Mouse (Mus musculus): ENCODE data around the gene B3galt6. TPM values are rescaled to one million over a fixed set of nuclear protein-coding genes. Genes with fewer than 3 reads are reported as not detected.
A peak's percentile ranks its signal among the peaks of the same experiment; 100 is the strongest.

B3galt6 gene
- total and polyA plus RNA-seq, 3 experiments = 5.1 to 14.7 (median 8.5) TPM

DNA sequence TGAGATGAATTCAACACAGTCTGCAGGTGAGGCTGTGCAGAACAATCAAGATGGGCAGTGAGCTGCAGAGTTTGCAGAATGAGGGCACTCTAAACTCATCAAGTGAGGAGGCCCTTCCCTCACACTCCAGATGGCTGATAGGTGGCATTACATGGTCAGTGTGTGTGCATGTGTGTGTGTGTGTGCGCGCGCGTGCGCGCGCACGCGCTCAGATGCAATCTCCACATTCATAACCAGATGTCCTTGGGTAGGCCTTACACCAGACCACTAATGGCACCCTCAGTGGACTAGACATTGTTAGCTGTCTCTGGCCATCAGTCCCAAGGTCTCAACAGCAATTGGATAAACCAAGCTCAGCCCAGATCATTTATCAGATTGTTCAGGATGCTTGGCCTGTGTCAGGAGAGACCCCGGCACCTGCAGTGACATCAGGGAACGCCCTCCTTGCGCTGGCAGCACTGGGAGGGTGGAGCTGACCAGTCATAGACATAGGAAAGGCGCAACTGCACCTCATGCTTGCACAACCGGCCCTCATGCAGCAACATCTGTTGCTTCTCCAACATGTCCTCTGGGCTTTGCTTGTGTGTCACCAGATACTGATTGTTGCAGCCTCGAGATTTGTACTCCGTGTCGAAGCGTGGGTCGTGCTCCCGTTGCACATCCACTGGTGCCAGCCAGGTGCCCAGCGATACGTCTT is 1.1 kb downstream of the B3galt6 start:
- DNase-seq = no peak

DNA sequence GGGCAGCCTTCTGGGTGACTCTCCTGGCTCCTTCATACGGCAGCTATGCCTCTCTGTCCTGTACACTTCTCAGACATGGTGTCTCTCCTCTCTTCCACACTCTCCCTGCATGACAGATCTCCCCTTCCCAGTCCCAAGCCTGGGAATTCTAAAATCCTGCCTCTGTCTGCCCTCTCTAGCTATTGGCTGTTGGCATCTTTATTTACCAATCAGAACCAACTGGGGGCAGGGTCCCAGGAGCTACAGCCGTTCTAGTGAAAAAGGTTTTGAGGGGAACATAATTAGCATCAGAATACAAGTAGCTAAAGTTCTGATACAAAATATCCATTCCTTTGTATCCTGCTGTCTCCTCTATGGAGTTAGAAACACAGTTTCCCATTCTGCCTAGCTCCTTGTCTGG is 8.7 kb downstream of the B3galt6 start:
- DNase-seq = no peak

- no peak for DNase-seq
Measured at GRCm38 (mm10) chr4:155981436-155982082, 10.9 kb downstream of the B3galt6 start.

- DNase-seq = no peak
Measured at GRCm38 (mm10) chr4:155973239-155973638, 19.2 kb downstream of the B3galt6 start.

- no peak for DNase-seq
Measured at GRCm38 (mm10) chr4:155972651-155973050, 19.8 kb downstream of the B3galt6 start.

DNA sequence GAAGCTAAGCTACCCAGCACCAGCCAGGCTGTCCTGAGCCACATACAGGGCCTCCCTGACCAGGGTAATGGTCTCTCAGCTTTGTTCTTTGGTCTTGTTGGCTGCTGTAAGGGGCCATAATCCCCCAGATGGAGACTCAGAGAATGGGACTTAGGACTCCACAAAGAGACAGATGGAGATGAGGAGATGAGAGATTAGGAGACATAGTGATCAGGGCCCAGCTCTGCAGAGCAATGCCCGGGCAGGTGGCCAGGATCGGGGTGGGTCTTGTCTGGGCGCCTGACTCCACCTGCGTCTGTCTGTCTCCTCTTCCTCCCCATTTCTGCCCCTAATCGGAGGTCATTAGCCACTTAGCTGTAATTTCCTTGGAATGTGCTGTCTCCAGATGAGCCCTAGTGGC is 22.2 kb downstream of the B3galt6 start:
- DNase-seq = no peak

- DNase-seq = no peak
Measured at GRCm38 (mm10) chr4:155969043-155969653, 23.3 kb downstream of the B3galt6 start.

DNA sequence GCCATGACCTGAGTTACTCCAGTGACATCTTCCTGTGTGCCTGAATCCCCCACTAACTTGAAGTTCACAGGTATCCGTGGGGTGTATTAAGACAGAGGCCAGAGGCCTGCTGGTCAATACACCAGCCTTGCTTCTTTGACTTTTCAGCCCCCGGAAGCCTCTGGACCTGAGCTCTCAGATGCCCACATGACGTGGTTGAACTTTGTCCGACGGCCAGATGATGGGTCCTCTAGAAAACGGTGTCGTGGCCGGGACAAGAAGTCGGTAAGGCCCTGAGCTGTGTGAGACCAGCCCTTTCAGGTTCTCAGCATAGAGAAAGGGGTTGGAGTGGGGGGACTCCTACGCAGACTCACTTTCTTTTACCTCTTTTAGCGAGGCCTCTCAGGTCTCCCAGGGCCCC is 28.1 kb downstream of the B3galt6 start:
- no peak for DNase-seq

DNA sequence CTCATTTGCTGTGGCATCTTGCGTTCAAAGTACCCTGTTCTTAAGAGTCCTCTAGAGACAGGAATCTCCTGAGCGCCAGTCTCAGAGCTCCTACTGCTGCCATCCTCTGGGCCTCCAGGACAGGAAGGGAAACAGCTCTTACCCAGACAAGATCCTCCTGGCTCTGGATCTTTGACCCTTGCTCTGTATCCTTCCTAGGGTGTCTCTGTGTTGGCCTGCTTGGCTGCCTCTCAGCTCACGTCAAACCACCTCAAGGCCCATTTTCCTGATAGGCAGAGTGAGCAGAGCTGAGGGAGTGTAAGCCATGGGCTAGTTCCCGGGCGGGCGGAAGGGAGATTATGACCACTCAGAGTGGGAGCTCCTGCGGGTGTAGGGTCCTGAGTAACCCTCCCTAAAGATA is 29.3 kb downstream of the B3galt6 start:
- DNase-seq = no peak

DNA sequence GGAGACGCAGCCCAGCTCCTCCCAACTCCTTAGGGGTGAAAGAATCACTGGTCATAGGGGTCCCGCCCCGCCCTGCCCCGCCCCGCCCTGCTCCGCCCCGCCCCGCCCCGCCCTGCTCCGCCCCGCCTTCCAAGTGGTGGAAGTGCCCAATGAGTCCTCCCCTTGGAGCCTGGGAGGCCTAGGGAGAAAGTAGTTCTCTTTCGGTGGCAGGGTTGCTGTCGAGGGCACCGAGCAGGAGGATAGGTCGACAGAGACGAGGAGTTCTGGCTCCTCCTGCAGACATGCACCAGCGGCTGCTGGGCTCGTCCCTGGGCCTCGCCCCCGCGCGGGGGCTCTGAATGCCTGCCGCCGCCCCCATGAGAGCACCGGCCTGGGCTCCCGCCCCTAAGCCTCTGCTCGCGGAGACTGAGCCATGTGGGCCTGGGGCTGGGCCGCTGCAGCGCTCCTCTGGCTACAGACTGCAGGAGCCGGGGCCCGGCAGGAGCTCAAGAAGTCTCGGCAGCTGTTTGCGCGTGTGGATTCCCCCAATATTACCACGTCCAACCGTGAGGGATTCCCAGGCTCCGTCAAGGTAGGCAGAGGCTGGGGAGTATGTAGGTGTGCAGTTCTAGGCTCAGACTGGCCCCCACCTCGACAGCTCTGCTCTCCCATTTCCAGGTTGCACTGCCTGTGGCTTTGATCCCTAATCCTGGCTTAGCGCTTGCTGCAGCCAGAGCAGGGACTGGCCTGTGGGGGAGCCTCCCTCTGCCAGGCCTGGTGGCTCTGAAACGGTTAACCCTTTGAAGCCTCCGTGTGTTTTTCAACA is 30.1 kb downstream of the B3galt6 start, which contains the start of gene C1qtnf12:
Gene C1qtnf12 (plus strand): TSS at position 152 of the 805 bp plus-strand sequence.
- DNase-seq = peak; percentile 78

DNA sequence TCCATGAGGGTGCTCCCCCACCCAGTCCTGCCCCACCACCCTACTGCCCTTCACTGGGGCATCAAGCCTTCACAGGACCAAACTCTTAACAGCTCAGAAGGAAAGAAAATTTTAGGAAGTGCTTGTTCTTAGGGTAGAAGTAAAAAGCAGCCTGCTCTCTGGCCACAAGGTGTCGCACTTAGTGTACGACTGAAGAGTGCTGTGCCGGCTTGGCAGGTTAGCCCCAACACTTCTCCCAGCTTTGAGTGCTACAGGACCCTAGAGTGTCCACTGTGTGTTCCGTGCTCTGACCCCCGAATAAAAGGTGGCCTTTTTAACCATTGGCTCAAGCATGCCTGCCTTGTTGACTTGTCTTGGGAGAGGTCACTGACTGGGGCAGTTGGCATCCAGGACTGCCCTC is 33.2 kb downstream of the B3galt6 start:
- peak; percentile 76 for DNase-seq

- DNase-seq = no peak
Measured at GRCm38 (mm10) chr4:155955491-155955890, 37.0 kb downstream of the B3galt6 start.

- no peak for DNase-seq
Measured at GRCm38 (mm10) chr4:155947094-155947493, 45.4 kb downstream of the B3galt6 start.

DNA sequence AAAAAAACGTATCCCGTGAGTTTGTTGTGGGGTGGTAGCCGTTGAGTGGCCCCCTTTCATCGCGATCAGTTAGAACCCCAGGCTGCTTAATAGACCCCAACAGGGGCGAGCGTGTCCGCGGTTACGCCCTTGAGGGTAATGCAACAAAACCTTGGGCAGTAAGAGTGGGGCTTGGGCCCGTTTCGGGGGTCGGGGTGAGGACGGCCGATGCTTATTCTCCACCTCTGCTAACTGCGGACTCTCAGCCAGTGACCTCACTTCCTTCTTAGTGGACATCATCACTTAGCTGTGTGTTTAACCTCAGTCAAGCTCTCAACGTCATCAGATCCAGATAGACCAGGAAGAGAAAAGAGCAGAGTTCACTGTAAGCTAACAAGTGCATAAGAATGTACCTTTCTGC is 48.2 kb downstream of the B3galt6 start:
- no peak for DNase-seq

DNA sequence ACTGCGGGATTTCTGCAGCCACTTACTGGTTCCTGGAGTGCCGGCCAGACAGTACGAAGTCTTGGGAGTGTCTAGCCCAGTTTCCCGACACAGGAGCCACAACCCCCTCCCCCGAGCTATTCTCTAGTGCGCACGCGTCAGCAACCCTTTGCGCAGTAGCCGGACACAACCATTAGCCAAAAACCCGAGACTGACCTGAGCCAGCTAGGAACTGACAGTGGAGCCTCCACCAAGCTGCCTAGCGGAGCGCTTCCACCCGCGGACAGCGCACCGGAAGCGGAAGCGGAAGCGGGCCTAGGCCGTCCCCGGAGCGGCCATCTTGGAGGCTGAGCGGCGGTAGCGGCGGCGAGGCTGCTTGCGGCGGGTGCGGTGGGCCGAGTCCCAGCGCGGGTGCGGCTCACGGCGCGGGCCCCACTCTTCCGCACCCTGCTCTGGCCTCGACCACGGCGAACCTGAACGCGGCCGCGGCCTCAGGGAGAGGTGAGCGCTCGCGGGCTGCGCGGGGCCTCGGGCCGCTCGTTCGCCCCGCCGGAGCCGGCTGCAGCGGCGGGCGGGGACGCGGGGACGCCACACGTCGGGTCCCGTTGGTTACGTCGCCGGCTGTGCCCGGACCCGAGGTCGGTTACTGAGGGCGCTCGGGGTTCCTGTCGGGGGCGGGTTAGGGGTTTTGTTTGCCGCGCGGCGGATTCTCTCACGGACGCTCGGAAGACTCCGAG is 48.8 kb downstream of the B3galt6 start, which contains the start of gene Ube2j2:
Gene Ube2j2 (plus strand): TSS at position 298 of the 716 bp plus-strand sequence.
- peak; percentile 99 for DNase-seq

- DNase-seq = no peak
Measured at GRCm38 (mm10) chr4:155943049-155943452, 49.4 kb downstream of the B3galt6 start.

Other genes starting within 250 kb of the B3galt6 start
- 10 to 100 TPM; 71.4 to 90.7 TPM for gene Atad3a, start 231.6 kb downstream of the B3galt6 start, total RNA-seq (2021)
- gene Atad3a, start 231.6 kb downstream of the B3galt6 start, polyA plus RNA-seq (2012; rRNA removed) = 226 and 242 TPM in 2 replicates
- 1 to 10 TPM; 2.5 to 4.8 TPM for gene Vwa1, start 218.0 kb downstream of the B3galt6 start, total RNA-seq (2021)
- 9.4 and 12.0 TPM in 2 replicates for gene Vwa1, start 218.0 kb downstream of the B3galt6 start, polyA plus RNA-seq (2012; rRNA removed)
- gene Tmem88b, start 206.8 kb downstream of the B3galt6 start, total RNA-seq (2021) = under 1 TPM; 0.52 to 0.62 TPM
- 0.81 and 0.97 TPM in 2 replicates for gene Tmem88b, start 206.8 kb downstream of the B3galt6 start, polyA plus RNA-seq (2012; rRNA removed)
- gene Ankrd65, start 202.2 kb downstream of the B3galt6 start, total RNA-seq (2021) = not detected
- 0.11 and 0.16 TPM in 2 replicates for gene Ankrd65, start 202.2 kb downstream of the B3galt6 start, polyA plus RNA-seq (2012; rRNA removed)
- 100 to 1,000 TPM; 122 to 141 TPM for gene Mrpl20, start 189.8 kb downstream of the B3galt6 start, total RNA-seq (2021)
- gene Mrpl20, start 189.8 kb downstream of the B3galt6 start, polyA plus RNA-seq (2012; rRNA removed) = 42.1 and 65.2 TPM in 2 replicates
- gene Ccnl2, start 180.2 kb downstream of the B3galt6 start, total RNA-seq (2021) = 100 to 1,000 TPM in 1 of 2 experiments, 10 to 100 TPM in 1; 70.2 to 118 TPM
- gene Ccnl2, start 180.2 kb downstream of the B3galt6 start, polyA plus RNA-seq (2012; rRNA removed) = 56.0 and 58.2 TPM in 2 replicates
- 100 to 1,000 TPM; 155 to 164 TPM for gene Aurkaip1, start 161.4 kb downstream of the B3galt6 start, total RNA-seq (2021)
- 276 and 293 TPM in 2 replicates for gene Aurkaip1, start 161.4 kb downstream of the B3galt6 start, polyA plus RNA-seq (2012; rRNA removed)
- gene Mxra8, start 153.0 kb downstream of the B3galt6 start, total RNA-seq (2021) = 10 to 100 TPM; 36.9 to 55.5 TPM
- 164 and 185 TPM in 2 replicates for gene Mxra8, start 153.0 kb downstream of the B3galt6 start, polyA plus RNA-seq (2012; rRNA removed)
- gene Dvl1, start 145.2 kb downstream of the B3galt6 start, total RNA-seq (2021) = 10 to 100 TPM; 58.1 to 66.7 TPM
- gene Dvl1, start 145.2 kb downstream of the B3galt6 start, polyA plus RNA-seq (2012; rRNA removed) = 187 and 202 TPM in 2 replicates
- gene Tas1r3, start 129.3 kb downstream of the B3galt6 start, total RNA-seq (2021) = under 1 TPM; 0.32 to 0.35 TPM
- gene Tas1r3, start 129.3 kb downstream of the B3galt6 start, polyA plus RNA-seq (2012; rRNA removed) = 0.56 and 0.62 TPM in 2 replicates
- 10 to 100 TPM; 18.7 to 21.1 TPM for gene Cptp, start 123.2 kb downstream of the B3galt6 start, total RNA-seq (2021)
- 29.4 and 37.1 TPM in 2 replicates for gene Cptp, start 123.2 kb downstream of the B3galt6 start, polyA plus RNA-seq (2012; rRNA removed)
- gene Ints11, start 123.1 kb downstream of the B3galt6 start, total RNA-seq (2021) = 10 to 100 TPM; 27.5 to 32.0 TPM
- gene Ints11, start 123.1 kb downstream of the B3galt6 start, polyA plus RNA-seq (2012; rRNA removed) = 24.5 and 30.8 TPM in 2 replicates
- gene Pusl1, start 100.9 kb downstream of the B3galt6 start, total RNA-seq (2021) = 10 to 100 TPM; 21.8 to 28.4 TPM
- 118 and 119 TPM in 2 replicates for gene Pusl1, start 100.9 kb downstream of the B3galt6 start, polyA plus RNA-seq (2012; rRNA removed)
- 10 to 100 TPM; 14.4 to 20.9 TPM for gene Acap3, start 100.8 kb downstream of the B3galt6 start, total RNA-seq (2021)
- gene Acap3, start 100.8 kb downstream of the B3galt6 start, polyA plus RNA-seq (2012; rRNA removed) = 29.0 and 29.3 TPM in 2 replicates
- 10 to 100 TPM; 64.1 to 94.4 TPM for gene Ube2j2, start 48.8 kb downstream of the B3galt6 start, total RNA-seq (2021)
- gene Ube2j2, start 48.8 kb downstream of the B3galt6 start, polyA plus RNA-seq (2012; rRNA removed) = 93.2 and 95.5 TPM in 2 replicates
- gene C1qtnf12, start 30.3 kb downstream of the B3galt6 start, total RNA-seq (2021) = 10 to 100 TPM; 66.8 to 70.1 TPM
- 100 and 128 TPM in 2 replicates for gene C1qtnf12, start 30.3 kb downstream of the B3galt6 start, polyA plus RNA-seq (2012; rRNA removed)
- 100 to 1,000 TPM; 260 to 282 TPM for gene Sdf4, start 223 bp upstream of the B3galt6 start, total RNA-seq (2021)
- 47.5 and 50.7 TPM in 2 replicates for gene Sdf4, start 223 bp upstream of the B3galt6 start, polyA plus RNA-seq (2012; rRNA removed)
- gene Tnfrsf4, start 21.2 kb upstream of the B3galt6 start, total RNA-seq (2021) = 1 to 10 TPM in 1 of 2 experiments, under 1 TPM in 1; 0.61 to 1.2 TPM
- gene Tnfrsf4, start 21.2 kb upstream of the B3galt6 start, polyA plus RNA-seq (2012; rRNA removed) = 4.4 and 5.0 TPM in 2 replicates
- gene Tnfrsf18, start 33.5 kb upstream of the B3galt6 start, total RNA-seq (2021) = under 1 TPM in 1 of 2 experiments, not detected in 1; 0.38 TPM
- 0.30 and 0.61 TPM in 2 replicates for gene Tnfrsf18, start 33.5 kb upstream of the B3galt6 start, polyA plus RNA-seq (2012; rRNA removed)
- gene Ttll10, start 66.8 kb upstream of the B3galt6 start, total RNA-seq (2021) = under 1 TPM in 1 of 2 experiments, not detected in 1; 0.21 TPM
- 0.13 and 0.19 TPM in 2 replicates for gene Ttll10, start 66.8 kb upstream of the B3galt6 start, polyA plus RNA-seq (2012; rRNA removed)
- 1 to 10 TPM; 5.7 to 9.6 TPM for gene 9430015G10Rik, start 117.3 kb upstream of the B3galt6 start, total RNA-seq (2021)
- gene 9430015G10Rik, start 117.3 kb upstream of the B3galt6 start, polyA plus RNA-seq (2012; rRNA removed) = 14.6 and 15.6 TPM in 2 replicates
- under 1 TPM; 0.17 TPM for gene Rnf223, start 137.9 kb upstream of the B3galt6 start, total RNA-seq (2021)
- gene Rnf223, start 137.9 kb upstream of the B3galt6 start, polyA plus RNA-seq (2012; rRNA removed) = 0.34 and 0.46 TPM in 2 replicates
- gene Agrn, start 204.8 kb upstream of the B3galt6 start, total RNA-seq (2021) = 10 to 100 TPM; 23.2 to 34.1 TPM
- 39.3 and 46.4 TPM in 2 replicates for gene Agrn, start 204.8 kb upstream of the B3galt6 start, polyA plus RNA-seq (2012; rRNA removed)
- gene Isg15, start 208.2 kb upstream of the B3galt6 start, total RNA-seq (2021) = 1 to 10 TPM; 4.3 to 5.4 TPM
- gene Isg15, start 208.2 kb upstream of the B3galt6 start, polyA plus RNA-seq (2012; rRNA removed) = 9.1 and 12.1 TPM in 2 replicates
- 1 to 10 TPM; 2.7 to 7.2 TPM for gene AW011738, start 210.7 kb upstream of the B3galt6 start, total RNA-seq (2021)
- 1.7 and 2.6 TPM in 2 replicates for gene AW011738, start 210.7 kb upstream of the B3galt6 start, polyA plus RNA-seq (2012; rRNA removed)
- gene Perm1, start 223.2 kb upstream of the B3galt6 start, total RNA-seq (2021) = 10 to 100 TPM in 1 of 2 experiments, 1 to 10 TPM in 1; 3.9 to 10.2 TPM
- gene Perm1, start 223.2 kb upstream of the B3galt6 start, polyA plus RNA-seq (2012; rRNA removed) = 2.4 and 2.6 TPM in 2 replicates
- 10 to 100 TPM; 18.7 to 23.9 TPM for gene Plekhn1, start 242.2 kb upstream of the B3galt6 start, total RNA-seq (2021)
- gene Plekhn1, start 242.2 kb upstream of the B3galt6 start, polyA plus RNA-seq (2012; rRNA removed) = 62.2 and 69.6 TPM in 2 replicates
- gene Noc2l, start 243.4 kb upstream of the B3galt6 start, total RNA-seq (2021) = 10 to 100 TPM; 42.6 to 47.2 TPM
- gene Noc2l, start 243.4 kb upstream of the B3galt6 start, polyA plus RNA-seq (2012; rRNA removed) = 46.6 and 60.3 TPM in 2 replicates

Data from adrenal gland, adult 2 months (tissue).